Mouse (Mus musculus) layer of hippocampus, postnatal 25 days (tissue): ENCODE results near the gene Chtf18. TPM values are rescaled to one million over a fixed set of nuclear protein-coding genes. Genes with fewer than 3 reads are reported as not detected.
A peak's percentile ranks its signal among the peaks of the same experiment; 100 is the strongest.
"Not testable (repeated sequence)": the region's sequence is repeated elsewhere in the genome, so short reads cannot be mapped to it uniquely, and the experiment has no call there.

ENCODE experiments used
- DNase-seq, 2 experiments: peaks; one replicate each; pipeline ENCODE4 v3.0.0; 2022; ENCODE audit warnings: mixed read lengths in 2 of 2, low spot score in 1 of 2; ENCODE audit errors: extremely low spot score in 1 of 2
- total RNA-seq, 2 experiments: library from RNA; stranded (reverse); gene quantifications; 2 replicates each; pipeline ENCODE4 v1.2.3; 2021

Gene Chtf18
- total RNA-seq: 1 to 10 TPM; 1.3 to 2.1 TPM

GRCm38 (mm10) chr17:25727265-25728008 lies at the start of gene Chtf18, which contains the start of gene Rpusd1:
TSS of gene Chtf18 (minus strand) at chr17:25727419.
TSS of gene Rpusd1 (plus strand) at chr17:25727670.
- DNase-seq: peak; percentile 87 to 90

- no peak for DNase-seq
Observed at GRCm38 (mm10) chr17:25775318-25776062, 48.3 kb upstream of the Chtf18 start.

- DNase-seq: peak; percentile 99 to 100
Observed at GRCm38 (mm10) chr17:25773549-25774120, 46.4 kb upstream of the Chtf18 start, which contains the start of gene Narfl. TSS of gene Narfl (plus strand) at chr17:25773776.

- DNase-seq: no peak
Observed at GRCm38 (mm10) chr17:25769331-25769730, 42.1 kb upstream of the Chtf18 start.

GRCm38 (mm10) chr17:25765886-25766285 lies 38.7 kb upstream of the Chtf18 start:
- DNase-seq: no peak

- no peak for DNase-seq
Observed at GRCm38 (mm10) chr17:25762591-25762990, 35.4 kb upstream of the Chtf18 start.

- DNase-seq: no peak
Observed at GRCm38 (mm10) chr17:25761561-25761970, 34.3 kb upstream of the Chtf18 start.

GRCm38 (mm10) chr17:25760148-25760547 lies 32.9 kb upstream of the Chtf18 start:
- DNase-seq: no peak

GRCm38 (mm10) chr17:25757691-25758090 lies 30.5 kb upstream of the Chtf18 start:
- DNase-seq: no peak

- no peak for DNase-seq
Observed at GRCm38 (mm10) chr17:25756378-25757242, 29.4 kb upstream of the Chtf18 start.

- DNase-seq: no peak
Observed at GRCm38 (mm10) chr17:25755627-25756377, 28.6 kb upstream of the Chtf18 start.

GRCm38 (mm10) chr17:25755086-25755485 lies 27.9 kb upstream of the Chtf18 start:
- no peak for DNase-seq

GRCm38 (mm10) chr17:25754241-25754640 lies 27.0 kb upstream of the Chtf18 start, which contains the start of gene Msln:
TSS of gene Msln (minus strand) at chr17:25754378.
- no peak for DNase-seq

- DNase-seq: peak in 1 of 2 experiments; percentile 51
Observed at GRCm38 (mm10) chr17:25751446-25751845, 24.2 kb upstream of the Chtf18 start.

GRCm38 (mm10) chr17:25749314-25749713 lies 22.1 kb upstream of the Chtf18 start:
- DNase-seq: no peak

GRCm38 (mm10) chr17:25748238-25748637 lies 21.0 kb upstream of the Chtf18 start:
- no peak for DNase-seq

GRCm38 (mm10) chr17:25744311-25744710 lies 17.1 kb upstream of the Chtf18 start:
- DNase-seq: no peak

GRCm38 (mm10) chr17:25743831-25744230 lies 16.6 kb upstream of the Chtf18 start:
- no peak for DNase-seq

GRCm38 (mm10) chr17:25741471-25741870 lies 14.3 kb upstream of the Chtf18 start:
- not testable (repeated sequence) for DNase-seq
